Comparison of ENCODE assay signal across 20 mouse cellular contexts in genomic region chr7:27222538-27222937, GRCm38 (mm10). TPM values are rescaled to one million over a fixed set of nuclear protein-coding genes. Genes with fewer than 3 reads are reported as not detected.
DNase-seq lines count a peak whose midpoint lies in the region; ATAC-seq and TF ChIP-seq lines count a peak whose summit lies in the region.
"Had no signal": no experiment of that assay in that cellular context is flagged by ENCODE, and none has a peak within 500 bp of the region (broad histone marks: within the 10 kb centered on the region; RNA-seq: fewer than 3 reads in every experiment).

No protein-coding gene starts in this region.

- peak overlapping the region; percentile 43 for H3K4me2 ChIP-seq in liver, embryonic 12.5 days
- no peak overlapping the region for H3K4me2 ChIP-seq in liver, postnatal 0 days (ENCODE audit: low read depth, low read length)
- H3K4me2 ChIP-seq in liver, embryonic 14.5 days (ENCODE audit: low read depth) = peak overlapping the region; percentile 20; the same call in 1 of the 2 replicates
- H3K4me2 ChIP-seq: embryonic facial prominence, embryonic 12.5 days; forebrain, embryonic 15.5 days; heart, embryonic 13.5 days; hindbrain, embryonic 12.5 days had no signal

- TF ChIP-seq EP300 in liver, postnatal 0 days (IDR thresholded peaks at IDR 0.05; ENCODE audit: low read depth) = no peak
- no peak for TF ChIP-seq EP300 in liver, embryonic 14.5 days (IDR thresholded peaks at IDR 0.05; ENCODE audit: low read depth)

- WGBS in liver, embryonic 12.5 days (ENCODE audit: insufficient replicate concordance) = 40% methylated on average over 1 of the region's 1 CpGs
- 44% methylated on average over 1 of the region's 1 CpGs for WGBS in liver, postnatal 0 days (ENCODE audit: insufficient replicate concordance)
- 20% methylated on average over 1 of the region's 1 CpGs for WGBS in liver, embryonic 14.5 days (ENCODE audit: insufficient replicate concordance)

- ATAC-seq in liver, embryonic 12.5 days = peak; percentile 81
- ATAC-seq in liver, postnatal 0 days = no peak
- peak; percentile 74 for ATAC-seq in liver, embryonic 14.5 days (ENCODE audit: insufficient read depth)
- ATAC-seq: forebrain, embryonic 15.5 days; hindbrain, embryonic 16.5 days; inflammation-experienced regulatory T-cells, adult 6 months had no signal

- no peak for TF ChIP-seq CTCF in liver, postnatal 0 days (IDR thresholded peaks at IDR 0.05; ENCODE audit: low read depth)
- no peak for TF ChIP-seq CTCF in liver, embryonic 14.5 days (IDR thresholded peaks at IDR 0.05; ENCODE audit: low read depth)

- intact Hi-C loops in heart, postnatal 10 days (cut with DNase I) = no loop called here

- H3K27ac ChIP-seq in liver, embryonic 12.5 days = peak overlapping the region; percentile 62
- H3K27ac ChIP-seq in liver, postnatal 0 days (ENCODE audit: low read depth) = no peak overlapping the region
- H3K27ac ChIP-seq in liver, embryonic 14.5 days = no peak overlapping the region
- H3K27ac ChIP-seq: embryonic facial prominence, embryonic 12.5 days; forebrain, embryonic 15.5 days; heart, embryonic 13.5 days; hindbrain, embryonic 12.5 days had no signal

- H3K27me3 ChIP-seq in liver, embryonic 12.5 days (replicated peaks) = no peaks in the 10 kb centered on the region
- H3K27me3 ChIP-seq in liver, postnatal 0 days (ENCODE audit: insufficient read depth, low read length) = no peaks in the 10 kb centered on the region
- H3K27me3 ChIP-seq in liver, embryonic 14.5 days (ENCODE audit: control insufficient read depth, insufficient read depth, low read length) = no peaks in the 10 kb centered on the region
- H3K27me3 ChIP-seq: CH12.LX; embryonic facial prominence, embryonic 12.5 days; forebrain, embryonic 15.5 days; heart, embryonic 13.5 days; hindbrain, embryonic 12.5 days had no signal

- H3K4me1 ChIP-seq in liver, embryonic 12.5 days = peaks cover 71% of the 10 kb centered on the region
- H3K4me1 ChIP-seq in liver, postnatal 0 days (ENCODE audit: insufficient read depth) = peaks cover 39% of the 10 kb centered on the region
- peaks cover 26 to 49% of the 10 kb centered on the region in 2 experiments for H3K4me1 ChIP-seq in liver, embryonic 14.5 days (replicated peaks; ENCODE audit: control insufficient read depth in 2 of 2, insufficient read depth in 2 of 2, low read length in 1 of 2)

- no peak for DNase-seq in liver, postnatal 0 days
- peak; percentile 81 for DNase-seq in ZHBTc4 (ENCODE audit: low read depth, low spot score)
- peak in 1 of 3 experiments; percentile 50 for DNase-seq in liver, embryonic 14.5 days (ENCODE audit: low read depth in 3 of 3, low spot score in 3 of 3)
- DNase-seq in adrenal gland, postnatal 14 days = no peak
- no peak for DNase-seq in kidney, adult 11 months
- DNase-seq in heart, postnatal 10 days = no peak
- DNase-seq: adrenal gland, adult 8-10 months; cerebellum, adult 18-20 months; cerebellum, postnatal 10 days; gastrocnemius, postnatal 36 days; heart, adult 11 months; heart, postnatal 4 days had no signal

- H3K36me3 ChIP-seq in liver, embryonic 12.5 days = peaks cover 38% of the 10 kb centered on the region
- peaks cover 6% of the 10 kb centered on the region; the same call in 1 of the 2 replicates for H3K36me3 ChIP-seq in liver, postnatal 0 days (replicated peaks; ENCODE audit: insufficient read depth, low read length)
- no peaks in the 10 kb centered on the region; the same call in 1 of the 2 replicates for H3K36me3 ChIP-seq in liver, embryonic 14.5 days (replicated peaks; ENCODE audit: control insufficient read depth, insufficient read depth, low read depth)

- no peaks in the 10 kb centered on the region for H3K9me3 ChIP-seq in liver, embryonic 12.5 days (replicated peaks)
- H3K9me3 ChIP-seq in liver, postnatal 0 days (ENCODE audit: low read length) = no peaks in the 10 kb centered on the region
- H3K9me3 ChIP-seq in liver, embryonic 14.5 days (ENCODE audit: control insufficient read depth, low read length) = no peaks in the 10 kb centered on the region
- H3K9me3 ChIP-seq: embryonic facial prominence, embryonic 12.5 days; forebrain, embryonic 15.5 days; heart, embryonic 13.5 days; hindbrain, embryonic 12.5 days had no signal

- no peak overlapping the region for H3K4me3 ChIP-seq in liver, embryonic 12.5 days
- no peak overlapping the region for H3K4me3 ChIP-seq in liver, postnatal 0 days (ENCODE audit: low read depth, low read length)
- no peak overlapping the region for H3K4me3 ChIP-seq in liver, embryonic 14.5 days (ENCODE audit: insufficient read depth in 1 of 2, low read depth in 2 of 2, low read length in 2 of 2)
- H3K4me3 ChIP-seq: embryonic facial prominence, embryonic 12.5 days; forebrain, embryonic 15.5 days; heart, embryonic 13.5 days; hindbrain, embryonic 12.5 days had no signal

- H3K9ac ChIP-seq in liver, embryonic 12.5 days = peak overlapping the region; percentile 29; the same call in 1 of the 2 replicates
- no peak overlapping the region for H3K9ac ChIP-seq in liver, postnatal 0 days (replicated peaks)
- H3K9ac ChIP-seq in liver, embryonic 14.5 days (replicated peaks) = 0 out of 2 replicates have a peak overlapping the region, but pooled peaks have one; percentile 2
- H3K9ac ChIP-seq: embryonic facial prominence, embryonic 12.5 days; forebrain, embryonic 15.5 days; hindbrain, embryonic 12.5 days had no signal

RNA-seq across cellular contexts. Expression of gene Itpkc, which starts 5.9 kb away (rescaled TPM):
- 3.5 and 4.1 TPM in 2 replicates for polyA plus RNA-seq in liver, embryonic 12.5 days (2016; fragmentation: Nextera tagmentation; extraction: Ambion mirVana)
- 1.2 and 1.5 TPM in 2 replicates for polyA plus RNA-seq in liver, postnatal 0 days (2015; fragmentation: Nextera tagmentation; extraction: Ambion mirVana)
- 2.0 and 2.3 TPM in 2 replicates for polyA plus RNA-seq in liver, embryonic 14.5 days (2012; rRNA removed)
- 1.3 and 1.5 TPM in 2 replicates for polyA plus RNA-seq in liver, embryonic 14.5 days (2014; fragmentation: Nextera tagmentation; extraction: Ambion mirVana)
- total RNA-seq in adrenal gland, postnatal 14 days (2021) = 8.6 and 9.6 TPM in 2 replicates
- 1 to 10 TPM; 4.2 to 4.5 TPM for total RNA-seq in heart, postnatal 10 days (2021)

RNA-seq across cellular contexts. Expression of gene Coq8b, which starts 10.3 kb away (rescaled TPM):
- polyA plus RNA-seq in liver, embryonic 12.5 days (2016; fragmentation: Nextera tagmentation; extraction: Ambion mirVana) = 14.2 and 15.7 TPM in 2 replicates
- polyA plus RNA-seq in liver, postnatal 0 days (2015; fragmentation: Nextera tagmentation; extraction: Ambion mirVana) = 20.1 and 23.5 TPM in 2 replicates
- 9.3 and 12.4 TPM in 2 replicates for polyA plus RNA-seq in liver, embryonic 14.5 days (2012; rRNA removed)
- polyA plus RNA-seq in liver, embryonic 14.5 days (2014; fragmentation: Nextera tagmentation; extraction: Ambion mirVana) = 17.7 and 19.8 TPM in 2 replicates
- 44.2 and 44.8 TPM in 2 replicates for total RNA-seq in adrenal gland, postnatal 14 days (2021)
- total RNA-seq in heart, postnatal 10 days (2021) = 10 to 100 TPM; 12.8 TPM

RNA-seq across cellular contexts. Expression of gene Snrpa, which starts 26.5 kb away (rescaled TPM):
- polyA plus RNA-seq in liver, embryonic 12.5 days (2016; fragmentation: Nextera tagmentation; extraction: Ambion mirVana) = 150 and 163 TPM in 2 replicates
- 39.3 and 44.9 TPM in 2 replicates for polyA plus RNA-seq in liver, postnatal 0 days (2015; fragmentation: Nextera tagmentation; extraction: Ambion mirVana)
- 77.6 and 93.3 TPM in 2 replicates for polyA plus RNA-seq in liver, embryonic 14.5 days (2012; rRNA removed)
- polyA plus RNA-seq in liver, embryonic 14.5 days (2014; fragmentation: Nextera tagmentation; extraction: Ambion mirVana) = 82.6 and 90.6 TPM in 2 replicates
- total RNA-seq in adrenal gland, postnatal 14 days (2021) = 88.3 and 90.9 TPM in 2 replicates
- total RNA-seq in heart, postnatal 10 days (2021) = 10 to 100 TPM; 46.9 to 52.7 TPM

RNA-seq across cellular contexts. Expression of gene BC024978, which starts 27.0 kb away (rescaled TPM):
- polyA plus RNA-seq in liver, embryonic 12.5 days (2016; fragmentation: Nextera tagmentation; extraction: Ambion mirVana) = 1.5 TPM in 2 replicates
- 1.00 and 1.1 TPM in 2 replicates for polyA plus RNA-seq in liver, postnatal 0 days (2015; fragmentation: Nextera tagmentation; extraction: Ambion mirVana)
- 1.9 and 2.4 TPM in 2 replicates for polyA plus RNA-seq in liver, embryonic 14.5 days (2012; rRNA removed)
- polyA plus RNA-seq in liver, embryonic 14.5 days (2014; fragmentation: Nextera tagmentation; extraction: Ambion mirVana) = 0.56 and 0.59 TPM in 2 replicates
- 22.9 and 23.0 TPM in 2 replicates for total RNA-seq in adrenal gland, postnatal 14 days (2021)
- total RNA-seq in heart, postnatal 10 days (2021) = 10 to 100 TPM; 13.6 to 14.1 TPM

RNA-seq across cellular contexts. Expression of gene Numbl, which starts 35.7 kb away (rescaled TPM):
- polyA plus RNA-seq in liver, embryonic 12.5 days (2016; fragmentation: Nextera tagmentation; extraction: Ambion mirVana) = 3.9 and 4.0 TPM in 2 replicates
- polyA plus RNA-seq in liver, postnatal 0 days (2015; fragmentation: Nextera tagmentation; extraction: Ambion mirVana) = 1.1 and 1.2 TPM in 2 replicates
- 1.9 and 2.1 TPM in 2 replicates for polyA plus RNA-seq in liver, embryonic 14.5 days (2012; rRNA removed)
- 0.72 and 0.83 TPM in 2 replicates for polyA plus RNA-seq in liver, embryonic 14.5 days (2014; fragmentation: Nextera tagmentation; extraction: Ambion mirVana)
- 8.7 and 11.9 TPM in 2 replicates for total RNA-seq in adrenal gland, postnatal 14 days (2021)
- total RNA-seq in heart, postnatal 10 days (2021) = 10 to 100 TPM; 10.7 to 13.8 TPM
